Mouse (Mus musculus) liver, postnatal 0 days (tissue): ENCODE measurements around the gene Abhd18. TPM values are rescaled to one million over a fixed set of nuclear protein-coding genes. Genes with fewer than 3 reads are reported as not detected.
"Not testable (repeated sequence)": the region's sequence is repeated elsewhere in the genome, so short reads cannot be mapped to it uniquely, and the experiment has no call there.

ENCODE experiments used
- ATAC-seq: fragments of 200-750 bp; cut with Nextera tagmentation; 2 replicates; pipeline ENCODE4 v1.8.0; 2017; ENCODE audit warnings: mild to moderate bottlenecking, moderate library complexity
- DNase-seq: peaks from one replicate; pipeline ENCODE4 v3.0.0-alpha.2; 2016
- H3K27ac ChIP-seq: fragments of 300-500 bp; sonication (generic); 2 replicates; pipeline ENCODE4 v1.5.1; 2014; ENCODE audit warnings: antibody characterized with exemption, moderate library complexity, mild to moderate bottlenecking, low read depth
- H3K27me3 ChIP-seq: fragments of 300-500 bp; sonication (generic); 2 replicates; pipeline ENCODE4 v1.6.1; 2014; ENCODE audit warnings: low read length, control low read depth, mixed read lengths; ENCODE audit not compliant: insufficient read depth
- H3K36me3 ChIP-seq: fragments of 300-500 bp; sonication (generic); replicated peaks from 2 replicates; pipeline ENCODE4 v1.6.1; 2014; ENCODE audit warnings: mild to moderate bottlenecking, control low read depth, low read length, moderate library complexity, mixed read lengths; ENCODE audit not compliant: insufficient read depth
- H3K4me1 ChIP-seq: fragments of 300-500 bp; sonication (generic); 2 replicates; pipeline ENCODE4 v1.6.1; 2014; ENCODE audit warnings: antibody characterized with exemption, mild to moderate bottlenecking, control low read depth; ENCODE audit not compliant: insufficient read depth
- H3K4me2 ChIP-seq: fragments of 300-500 bp; sonication (generic); 2 replicates; pipeline ENCODE4 v1.6.1; 2014; ENCODE audit warnings: low read depth, mild to moderate bottlenecking, low read length, moderate library complexity, mixed read lengths
- H3K4me3 ChIP-seq: fragments of 300-500 bp; sonication (generic); 2 replicates; pipeline ENCODE4 v1.5.1; 2014; ENCODE audit warnings: low read depth, low read length
- H3K9ac ChIP-seq: fragments of 300-500 bp; sonication (generic); replicated peaks from 2 replicates; pipeline ENCODE4 v1.6.1; 2014; ENCODE audit warnings: mild to moderate bottlenecking, moderate library complexity
- H3K9me3 ChIP-seq: fragments of 300-500 bp; sonication (generic); 2 replicates; pipeline ENCODE4 v1.6.1; 2016; ENCODE audit warnings: mild to moderate bottlenecking, control low read depth, low read length, mixed read lengths
- CTCF ChIP-seq: sonication (generic); IDR thresholded peaks from 2 replicates; pipeline ENCODE4 v1.5.1; 2016; ENCODE audit warnings: antibody characterized with exemption, low read depth
- EP300 ChIP-seq: IDR thresholded peaks from 2 replicates; pipeline ENCODE4 v1.6.1; 2016; ENCODE audit warnings: antibody characterized with exemption, low read depth, mild to moderate bottlenecking
- WGBS: fragments of 180-500 bp; shearing (Covaris S2); extraction: QIAGEN DNeasy Blood & Tissue Kit; methylation state at CpG from one replicate; pipeline ENCODE4 v1.1.7; 2014; ENCODE audit not compliant: insufficient replicate concordance; 5-methylcytosine and 5-hydroxymethylcytosine counted together
- polyA plus RNA-seq: library from polyadenylated mRNA; unstranded; fragments of >200 nt; fragmentation: Nextera tagmentation; extraction: Ambion mirVana; gene quantifications from 2 replicates; pipeline ENCODE4 v1.2.1, GENCODE M21; 2015

The Abhd18 gene
- polyA plus RNA-seq: 3.8 and 5.1 TPM in 2 replicates

- not testable (repeated sequence) for H3K4me1 ChIP-seq, H3K36me3 ChIP-seq, H3K27me3 ChIP-seq, DNase-seq, H3K9me3 ChIP-seq, ATAC-seq
- H3K9ac ChIP-seq: peak within 1 kb of the TSS; percentile 84
- H3K27ac ChIP-seq: peak within 1 kb of the TSS; percentile 86
- H3K4me2 ChIP-seq: peak within 1 kb of the TSS; percentile 71
- no CpG with 5 or more reads among the region's 4 CpGs for WGBS
- H3K4me3 ChIP-seq: peak within 1 kb of the TSS; percentile 61
These were observed at the start of gene Abhd18 for GRCm38 (mm10) chr3:40846957-40847017. Gene Abhd18 (plus strand): TSS chr3:40846970.

DNA sequence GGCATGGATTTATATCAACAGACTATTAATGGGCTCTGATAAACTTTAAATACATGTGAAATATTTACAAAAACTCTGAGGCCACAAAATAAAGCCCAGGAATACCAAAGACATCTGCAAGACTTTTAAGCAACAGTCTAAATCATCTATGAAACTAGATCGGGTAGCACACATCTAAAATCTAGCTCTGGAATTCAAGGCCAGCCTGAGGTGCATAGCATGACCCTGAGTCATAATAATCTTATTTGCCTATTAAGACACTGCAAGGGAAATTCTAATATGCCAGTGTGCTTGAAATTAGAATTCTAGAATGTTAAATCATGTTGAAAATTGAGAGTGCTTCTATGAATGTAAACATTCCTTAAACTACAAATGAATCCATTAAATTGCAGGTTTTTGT, 48.7 kb upstream of the Abhd18 start:
- Histone ChIP-seq H3K9me3 (no peaks in the 10 kb centered on the region), H3K9ac (no peak overlapping the region), H3K4me1 (peaks cover 4% of the 10 kb centered on the region), H3K27ac (no peak overlapping the region), H3K27me3 (no peaks in the 10 kb centered on the region), H3K4me3 (no peak overlapping the region), H3K4me2 (no peak overlapping the region), H3K36me3 (peaks cover 9% of the 10 kb centered on the region)
- TF ChIP-seq CTCF (no peak), EP300 (no peak)
- no peak for ATAC-seq
- WGBS: 76% methylated on average over 1 of the region's 1 CpGs
- no peak for DNase-seq

DNA sequence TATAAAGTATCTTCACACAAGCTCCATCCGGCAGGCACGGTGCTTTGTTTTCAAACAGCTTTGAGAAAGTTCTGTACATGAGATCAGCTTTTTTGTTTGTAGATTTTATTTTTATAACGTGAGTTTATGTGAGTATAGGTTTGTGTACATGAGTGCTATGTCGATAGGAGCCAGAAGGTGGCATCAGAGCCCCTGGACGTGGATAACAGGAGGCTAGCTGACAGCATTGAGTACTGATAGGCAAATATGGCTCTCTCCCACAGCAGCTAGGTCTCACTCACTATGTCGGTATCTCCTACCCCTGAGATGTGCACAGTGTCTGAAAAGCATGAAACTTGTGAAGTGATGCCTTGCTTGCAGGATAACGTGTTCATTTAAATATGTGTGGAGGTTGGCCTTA, 48.3 kb upstream of the Abhd18 start:
- DNase-seq (peak; percentile 73), ATAC-seq (peak; percentile 30; the same call in 1 of the 2 replicates)
- 46% methylated on average over 7 of the region's 7 CpGs for WGBS
- Histone ChIP-seq H3K4me1 (peaks cover 4% of the 10 kb centered on the region), H3K4me3 (no peak overlapping the region), H3K36me3 (peaks cover 9% of the 10 kb centered on the region), H3K27ac (no peak overlapping the region), H3K9me3 (no peaks in the 10 kb centered on the region), H3K4me2 (no peak overlapping the region), H3K9ac (no peak overlapping the region), H3K27me3 (no peaks in the 10 kb centered on the region)
- TF ChIP-seq EP300 (no peak), CTCF (peak; percentile 80)

DNA sequence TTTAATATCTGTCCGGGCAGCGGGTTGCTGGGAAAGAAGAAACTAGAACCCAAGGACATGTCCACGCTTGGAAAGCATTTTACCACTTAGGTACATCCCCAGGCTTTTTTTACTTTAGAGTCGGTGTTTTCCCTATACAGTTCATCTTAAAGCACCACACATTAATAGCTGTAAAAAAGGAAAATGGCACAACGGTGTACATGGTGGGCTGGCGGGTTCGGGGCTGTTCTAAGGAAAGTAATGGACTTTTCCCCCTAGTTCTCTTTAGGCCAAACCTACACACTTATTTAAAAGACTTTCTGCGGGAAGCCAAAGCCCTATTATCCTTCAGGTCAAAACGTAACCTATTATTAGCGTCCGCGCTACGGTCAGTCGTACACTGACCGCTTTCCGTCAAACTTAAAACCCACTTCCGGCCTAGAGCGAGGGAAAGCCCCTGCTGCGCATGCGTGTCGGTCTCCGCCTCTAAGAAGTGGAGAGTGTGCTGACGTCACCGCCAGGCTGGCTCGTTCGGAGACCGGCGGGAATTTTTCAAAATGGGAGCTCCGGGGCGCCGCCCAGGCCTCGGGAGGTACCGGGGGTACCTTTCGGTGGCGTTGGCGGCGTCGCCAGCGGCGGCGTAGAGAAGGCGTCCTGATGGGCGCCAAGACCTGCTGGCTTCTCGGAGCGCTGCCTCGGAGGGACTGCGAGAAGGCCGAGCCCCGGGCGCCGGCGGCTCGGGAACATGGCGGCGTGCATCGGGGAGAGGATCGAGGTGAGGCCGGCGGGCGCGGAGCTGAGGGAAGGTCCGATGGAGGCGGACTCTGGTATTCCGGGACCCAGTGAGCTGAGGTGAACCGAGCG, 47.0 kb upstream of the Abhd18 start, which contains the start of gene Plk4:
Gene Plk4, plus strand, starts transcription at position 490 of the 843 bp plus-strand sequence.
- peak within 1 kb of the TSS; percentile 94 for H3K9ac ChIP-seq
- TF ChIP-seq CTCF (no peak), EP300 (no peak)
- H3K36me3 ChIP-seq: peaks cover 14% of the 10 kb centered on the region
- H3K27ac ChIP-seq: peak within 1 kb of the TSS; percentile 87
- no peaks in the 10 kb centered on the region for H3K9me3 ChIP-seq
- H3K4me2 ChIP-seq: peak within 1 kb of the TSS; percentile 99
- H3K4me1 ChIP-seq: peaks cover 4% of the 10 kb centered on the region
- ATAC-seq: peak; percentile 91
- WGBS: 2% methylated on average over 66 of the region's 66 CpGs
- DNase-seq: peak; percentile 97
- no peaks in the 10 kb centered on the region for H3K27me3 ChIP-seq
- H3K4me3 ChIP-seq: peak within 1 kb of the TSS; percentile 88

- ATAC-seq: peak; percentile 70
- TF ChIP-seq CTCF: no peak
- TF ChIP-seq EP300: no peak
- peak overlapping the region; percentile 88 for H3K4me3 ChIP-seq
These were observed 46.4 kb upstream of the Abhd18 start for GRCm38 (mm10) chr3:40800373-40800823.

GRCm38 (mm10) chr3:40806871-40807270, 39.9 kb upstream of the Abhd18 start:
- peaks cover 53% of the 10 kb centered on the region for H3K36me3 ChIP-seq
- H3K27ac ChIP-seq: no peak overlapping the region
- H3K9ac ChIP-seq: no peak overlapping the region
- DNase-seq: no peak
- no peak overlapping the region for H3K4me3 ChIP-seq
- 85% methylated on average over 2 of the region's 2 CpGs for WGBS
- no peak overlapping the region for H3K4me2 ChIP-seq
- no peak for ATAC-seq
- no peaks in the 10 kb centered on the region for H3K27me3 ChIP-seq
- H3K9me3 ChIP-seq: no peaks in the 10 kb centered on the region
- TF ChIP-seq CTCF (no peak), EP300 (no peak)
- H3K4me1 ChIP-seq: no peaks in the 10 kb centered on the region

More at GRCm38 (mm10) chr3:40800373-40800823, 46.4 kb upstream of the Abhd18 start:
- Histone ChIP-seq H3K9ac (peak overlapping the region; percentile 94), H3K4me1 (peaks cover 4% of the 10 kb centered on the region), H3K27ac (peak overlapping the region; percentile 87), H3K36me3 (peaks cover 20% of the 10 kb centered on the region), H3K4me2 (peak overlapping the region; percentile 99), H3K9me3 (no peaks in the 10 kb centered on the region), H3K27me3 (no peaks in the 10 kb centered on the region)
- peak; percentile 83 for DNase-seq
- WGBS: under 1% methylated on average over 32 of the region's 37 CpGs
